Mouse (Mus musculus): ENCODE measurements around the gene Cxcr5. TPM values are rescaled to one million over a fixed set of nuclear protein-coding genes. Genes with fewer than 3 reads are reported as not detected.

The Cxcr5 gene
- polyA plus RNA-seq, 1 experiment from 2014 or later: not detected

- H3K4me3 ChIP-seq (ENCODE audit: low read length): no peak overlapping the region
- ATAC-seq: no peak
- 81% methylated on average over 8 of the region's 8 CpGs for WGBS
- H3K4me1 ChIP-seq (ENCODE audit: control insufficient read depth, insufficient read depth, low read depth, low read length): no peaks in the 10 kb centered on the region
- H3K36me3 ChIP-seq (ENCODE audit: control insufficient read depth, insufficient read depth, low read length): no peaks in the 10 kb centered on the region
- no peak overlapping the region for H3K4me2 ChIP-seq (ENCODE audit: low read length)
- H3K9ac ChIP-seq (ENCODE audit: low read depth, low read length): no peak overlapping the region
- H3K27ac ChIP-seq (ENCODE audit: low read depth, low read length): no peak overlapping the region
- no peaks in the 10 kb centered on the region for H3K27me3 ChIP-seq (replicated peaks; ENCODE audit: control insufficient read depth, insufficient read depth, low read length)
- no peaks in the 10 kb centered on the region for H3K9me3 ChIP-seq (ENCODE audit: control insufficient read depth, low read length)
These were observed 33.3 kb downstream of the Cxcr5 start for GRCm38 (mm10) chr9:44528340-44528739.

DNA sequence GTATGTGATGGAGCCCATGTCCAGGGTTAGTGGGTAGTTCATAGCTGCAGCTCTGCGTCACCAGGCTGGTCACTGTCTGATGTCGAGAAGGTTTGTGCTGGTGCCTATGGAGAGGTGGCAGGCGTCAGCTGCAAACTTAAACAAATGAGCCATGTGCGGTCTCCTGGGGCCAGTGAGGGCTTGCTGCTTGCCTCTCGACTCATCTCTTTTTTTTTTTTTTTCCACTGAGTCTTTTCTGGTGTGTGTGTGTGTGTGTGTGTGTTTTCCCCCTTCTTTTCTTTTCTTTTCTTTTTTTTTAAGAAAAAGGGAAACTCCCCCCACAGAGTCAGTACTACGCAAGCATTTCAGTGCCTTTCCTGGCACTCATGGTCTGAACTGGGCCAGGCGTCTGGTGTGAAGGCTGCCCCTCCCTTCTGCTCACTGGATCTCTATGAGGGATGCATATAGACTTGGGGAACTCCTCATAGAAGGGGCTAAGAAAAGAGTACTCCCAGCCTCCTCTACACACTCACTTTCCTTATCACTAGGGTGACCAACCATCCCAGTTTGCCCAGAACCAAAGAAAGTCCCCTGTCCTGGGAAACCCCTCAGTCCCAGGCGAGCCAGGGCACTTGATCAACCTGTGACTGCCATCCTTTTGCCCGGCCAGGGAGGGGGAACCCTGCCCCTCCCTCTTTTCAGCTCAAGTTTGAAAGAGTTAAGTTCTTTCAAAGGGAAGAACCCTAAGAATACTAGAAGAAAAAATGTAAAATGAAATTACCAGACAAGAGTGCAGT lies 35.2 kb downstream of the Cxcr5 start:
- H3K4me3 ChIP-seq (ENCODE audit: low read length): no peak overlapping the region
- 47% methylated on average over 9 of the region's 9 CpGs for WGBS
- no peak for ATAC-seq

DNA sequence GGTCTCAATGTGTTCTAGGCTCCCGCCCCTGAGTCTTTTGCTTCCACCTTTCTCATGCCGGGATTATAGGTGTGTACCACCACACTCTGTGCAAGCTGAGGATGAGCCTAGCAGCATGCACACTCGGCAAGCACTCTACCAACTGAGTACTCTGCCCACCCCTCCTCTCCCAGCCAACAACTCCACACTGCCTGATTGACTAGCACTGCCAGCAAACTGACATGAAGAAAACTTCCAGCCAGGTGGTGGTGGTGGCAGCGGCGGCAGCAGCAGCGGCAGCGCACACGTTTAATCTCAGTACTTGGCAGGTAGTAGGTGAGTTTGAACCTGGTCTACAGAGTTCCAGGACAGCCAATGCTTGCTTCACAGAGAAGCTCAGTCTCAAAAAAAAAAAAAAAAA lies 36.1 kb downstream of the Cxcr5 start:
- no peak overlapping the region for H3K9ac ChIP-seq (ENCODE audit: low read depth, low read length)
- H3K9me3 ChIP-seq (ENCODE audit: control insufficient read depth, low read length): no peaks in the 10 kb centered on the region
- H3K27ac ChIP-seq (ENCODE audit: low read depth, low read length): no peak overlapping the region
- 89% methylated on average over 8 of the region's 8 CpGs for WGBS
- no peak overlapping the region for H3K4me3 ChIP-seq (ENCODE audit: low read length)
- no peak for ATAC-seq
- H3K27me3 ChIP-seq (replicated peaks; ENCODE audit: control insufficient read depth, insufficient read depth, low read length): no peaks in the 10 kb centered on the region
- H3K4me1 ChIP-seq (ENCODE audit: control insufficient read depth, insufficient read depth, low read depth, low read length): no peaks in the 10 kb centered on the region
- H3K36me3 ChIP-seq (ENCODE audit: control insufficient read depth, insufficient read depth, low read length): no peaks in the 10 kb centered on the region
- H3K4me2 ChIP-seq (ENCODE audit: low read length): no peak overlapping the region

More for the DNA sequence above, 35.2 kb downstream of the Cxcr5 start:
- H3K4me2 ChIP-seq (ENCODE audit: low read length): no peak overlapping the region
- H3K27ac ChIP-seq (ENCODE audit: low read depth, low read length): no peak overlapping the region
- no peaks in the 10 kb centered on the region for H3K4me1 ChIP-seq (ENCODE audit: control insufficient read depth, insufficient read depth, low read depth, low read length)
- no peaks in the 10 kb centered on the region for H3K9me3 ChIP-seq (ENCODE audit: control insufficient read depth, low read length)
- no peaks in the 10 kb centered on the region for H3K36me3 ChIP-seq (ENCODE audit: control insufficient read depth, insufficient read depth, low read length)
- H3K27me3 ChIP-seq (replicated peaks; ENCODE audit: control insufficient read depth, insufficient read depth, low read length): no peaks in the 10 kb centered on the region
- H3K9ac ChIP-seq (ENCODE audit: low read depth, low read length): no peak overlapping the region

DNA sequence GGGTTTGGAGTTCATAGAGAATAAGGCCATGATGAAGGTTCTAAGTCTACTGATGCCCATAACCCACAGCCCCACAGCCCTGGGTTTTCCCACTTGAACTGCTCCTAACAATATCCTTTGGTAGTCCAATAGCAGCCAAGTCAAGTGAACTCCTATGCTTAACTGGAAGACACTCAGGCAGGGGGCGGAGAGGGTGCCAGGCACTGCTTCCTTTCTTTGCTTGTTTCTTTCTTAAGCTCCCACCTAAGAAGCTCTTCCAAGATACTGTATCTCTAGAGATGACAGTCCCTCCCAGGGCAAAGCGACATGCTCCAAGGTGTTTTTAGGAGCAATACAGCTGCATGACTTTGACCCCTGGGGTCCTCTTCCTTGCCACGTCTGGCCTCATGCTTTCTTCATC lies 36.7 kb downstream of the Cxcr5 start:
- no peak for ATAC-seq
- no peak overlapping the region for H3K27ac ChIP-seq (ENCODE audit: low read depth, low read length)
- 84% methylated on average over 3 of the region's 3 CpGs for WGBS
- no peaks in the 10 kb centered on the region for H3K27me3 ChIP-seq (replicated peaks; ENCODE audit: control insufficient read depth, insufficient read depth, low read length)
- H3K4me2 ChIP-seq (ENCODE audit: low read length): no peak overlapping the region
- H3K36me3 ChIP-seq (ENCODE audit: control insufficient read depth, insufficient read depth, low read length): no peaks in the 10 kb centered on the region
- H3K4me3 ChIP-seq (ENCODE audit: low read length): no peak overlapping the region
- no peaks in the 10 kb centered on the region for H3K4me1 ChIP-seq (ENCODE audit: control insufficient read depth, insufficient read depth, low read depth, low read length)
- H3K9me3 ChIP-seq (ENCODE audit: control insufficient read depth, low read length): no peaks in the 10 kb centered on the region
- no peak overlapping the region for H3K9ac ChIP-seq (ENCODE audit: low read depth, low read length)

GRCm38 (mm10) chr9:44524235-44524826 lies 37.3 kb downstream of the Cxcr5 start:
- ATAC-seq: no peak
- no peak overlapping the region for H3K4me3 ChIP-seq (ENCODE audit: low read length)
- 72% methylated on average over 5 of the region's 5 CpGs for WGBS

DNA sequence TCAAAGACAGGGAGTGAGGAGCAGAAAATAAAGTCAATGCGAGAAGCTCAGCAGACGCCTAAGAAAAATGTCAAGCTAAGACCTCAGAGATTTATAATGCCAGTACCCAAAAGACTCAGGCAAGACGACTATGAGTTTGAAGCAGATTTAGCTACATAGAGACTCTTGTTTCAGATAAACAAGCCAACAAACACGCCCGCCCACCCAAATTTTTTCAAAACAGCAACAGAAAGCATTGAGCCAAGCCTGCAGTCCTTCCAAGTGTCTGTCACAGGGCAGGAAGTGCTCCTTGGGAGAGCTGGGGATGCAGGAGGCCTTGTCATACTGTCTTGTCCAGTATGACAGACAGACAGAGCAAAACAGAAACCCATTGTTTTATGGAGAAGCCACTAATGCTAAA lies 38.0 kb downstream of the Cxcr5 start:
- Histone ChIP-seq H3K9ac (ENCODE audit: low read depth, low read length) (no peak overlapping the region), H3K9me3 (ENCODE audit: control insufficient read depth, low read length) (no peaks in the 10 kb centered on the region), H3K27ac (ENCODE audit: low read depth, low read length) (no peak overlapping the region), H3K27me3 (replicated peaks; ENCODE audit: control insufficient read depth, insufficient read depth, low read length) (no peaks in the 10 kb centered on the region), H3K4me3 (ENCODE audit: low read length) (no peak overlapping the region), H3K4me2 (ENCODE audit: low read length) (no peak overlapping the region), H3K4me1 (ENCODE audit: control insufficient read depth, insufficient read depth, low read depth, low read length) (no peaks in the 10 kb centered on the region), H3K36me3 (ENCODE audit: control insufficient read depth, insufficient read depth, low read length) (no peaks in the 10 kb centered on the region)
- WGBS: 72% methylated on average over 5 of the region's 5 CpGs
- ATAC-seq: no peak

More at GRCm38 (mm10) chr9:44524235-44524826, 37.3 kb downstream of the Cxcr5 start:
- H3K36me3 ChIP-seq (ENCODE audit: control insufficient read depth, insufficient read depth, low read length): no peaks in the 10 kb centered on the region
- no peaks in the 10 kb centered on the region for H3K27me3 ChIP-seq (replicated peaks; ENCODE audit: control insufficient read depth, insufficient read depth, low read length)
- H3K9me3 ChIP-seq (ENCODE audit: control insufficient read depth, low read length): no peaks in the 10 kb centered on the region
- H3K4me1 ChIP-seq (ENCODE audit: control insufficient read depth, insufficient read depth, low read depth, low read length): no peaks in the 10 kb centered on the region
- H3K4me2 ChIP-seq (ENCODE audit: low read length): no peak overlapping the region
- no peak overlapping the region for H3K27ac ChIP-seq (ENCODE audit: low read depth, low read length)
- no peak overlapping the region for H3K9ac ChIP-seq (ENCODE audit: low read depth, low read length)

- Histone ChIP-seq H3K27ac (ENCODE audit: low read depth, low read length) (no peak overlapping the region), H3K4me2 (ENCODE audit: low read length) (no peak overlapping the region), H3K4me1 (ENCODE audit: control insufficient read depth, insufficient read depth, low read depth, low read length) (no peaks in the 10 kb centered on the region), H3K4me3 (ENCODE audit: low read length) (no peak overlapping the region), H3K27me3 (replicated peaks; ENCODE audit: control insufficient read depth, insufficient read depth, low read length) (no peaks in the 10 kb centered on the region), H3K36me3 (ENCODE audit: control insufficient read depth, insufficient read depth, low read length) (no peaks in the 10 kb centered on the region), H3K9ac (ENCODE audit: low read depth, low read length) (no peak overlapping the region), H3K9me3 (ENCODE audit: control insufficient read depth, low read length) (no peaks in the 10 kb centered on the region)
- no peak for ATAC-seq
- 86% methylated on average over 10 of the region's 10 CpGs for WGBS
These were observed 39.8 kb downstream of the Cxcr5 start for GRCm38 (mm10) chr9:44521927-44522326.

DNA sequence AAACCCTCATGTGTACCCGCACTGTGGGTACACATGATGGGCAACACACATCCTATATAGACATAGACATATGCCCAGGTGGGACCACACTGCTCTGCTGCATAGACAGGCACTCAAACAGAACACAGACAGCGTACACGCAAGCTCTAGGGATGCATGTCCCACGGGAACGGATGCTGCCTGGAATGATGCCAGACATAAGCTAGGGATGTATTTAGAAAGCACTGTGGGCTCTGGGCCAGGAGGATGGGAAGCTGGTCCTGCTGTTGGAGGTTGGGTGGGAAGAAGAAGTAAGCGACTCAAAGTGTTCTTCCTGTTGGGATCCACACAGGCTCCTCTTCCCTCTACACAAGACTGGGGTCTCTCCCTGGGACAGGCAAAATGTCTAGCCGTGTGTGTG lies 43.6 kb downstream of the Cxcr5 start:
- Histone ChIP-seq H3K4me3 (ENCODE audit: low read length) (no peak overlapping the region), H3K4me2 (ENCODE audit: low read length) (no peak overlapping the region), H3K4me1 (ENCODE audit: control insufficient read depth, insufficient read depth, low read depth, low read length) (no peaks in the 10 kb centered on the region), H3K36me3 (ENCODE audit: control insufficient read depth, insufficient read depth, low read length) (no peaks in the 10 kb centered on the region), H3K9ac (ENCODE audit: low read depth, low read length) (no peak overlapping the region), H3K27me3 (replicated peaks; ENCODE audit: control insufficient read depth, insufficient read depth, low read length) (no peaks in the 10 kb centered on the region), H3K9me3 (ENCODE audit: control insufficient read depth, low read length) (no peaks in the 10 kb centered on the region), H3K27ac (ENCODE audit: low read depth, low read length) (no peak overlapping the region)
- no peak for ATAC-seq
- 58% methylated on average over 7 of the region's 7 CpGs for WGBS

- no peaks in the 10 kb centered on the region for H3K4me1 ChIP-seq (ENCODE audit: control insufficient read depth, insufficient read depth, low read depth, low read length)
- no peak overlapping the region for H3K4me3 ChIP-seq (ENCODE audit: low read length)
- H3K9me3 ChIP-seq (ENCODE audit: control insufficient read depth, low read length): no peaks in the 10 kb centered on the region
- no peak overlapping the region for H3K27ac ChIP-seq (ENCODE audit: low read depth, low read length)
- WGBS: 76% methylated on average over 4 of the region's 4 CpGs
- no peaks in the 10 kb centered on the region for H3K27me3 ChIP-seq (replicated peaks; ENCODE audit: control insufficient read depth, insufficient read depth, low read length)
- no peak overlapping the region for H3K9ac ChIP-seq (ENCODE audit: low read depth, low read length)
- ATAC-seq: no peak
- H3K4me2 ChIP-seq (ENCODE audit: low read length): no peak overlapping the region
- no peaks in the 10 kb centered on the region for H3K36me3 ChIP-seq (ENCODE audit: control insufficient read depth, insufficient read depth, low read length)
These were observed 44.3 kb downstream of the Cxcr5 start for GRCm38 (mm10) chr9:44517368-44517767.
